Mouse (Mus musculus): ENCODE measurements around the gene Gm1113.

DNA sequence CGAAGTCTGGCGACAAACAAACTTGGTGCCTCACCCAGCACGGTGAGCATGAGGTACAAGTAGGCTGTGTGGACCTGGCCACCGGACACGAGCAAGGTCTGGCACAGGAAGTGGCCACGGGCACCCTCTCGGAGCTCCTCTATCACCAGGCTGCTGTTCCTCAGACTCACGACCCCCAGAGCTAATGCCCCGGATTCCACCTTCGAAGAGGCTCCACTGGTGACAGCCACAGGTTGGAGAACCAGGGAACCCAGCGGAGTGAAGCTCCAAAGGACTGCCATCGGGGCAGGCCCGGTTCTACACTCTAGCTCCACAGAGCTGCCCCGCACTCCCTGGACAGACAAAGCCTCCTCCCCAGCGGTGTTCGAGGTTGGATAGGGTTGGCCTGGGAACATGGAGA is 1.4 kb downstream of the Gm1113 start:
- TF ChIP-seq CTCF (IDR thresholded peaks at IDR 0.05; ENCODE audit: extremely low read depth, insufficient read depth, insufficient read length, insufficient replicate concordance) (no peak), POLR2A (IDR thresholded peaks at IDR 0.05; ENCODE audit: low read depth, low read length) (no peak)
